Mouse (Mus musculus) mouse trophoblast stem cell (cell line): ENCODE data around the gene Olfr576.

Experiments used
- in situ Hi-C, 2 experiments: fragments of 300-500 bp; cut with MseI, MboI; formaldehyde crosslinking; loops; 2 replicates in 1 of 2; 3 replicates in 1 of 2; pipeline ENCODE4 v1.15.1; 2025

Olfr576 gene

DNA sequence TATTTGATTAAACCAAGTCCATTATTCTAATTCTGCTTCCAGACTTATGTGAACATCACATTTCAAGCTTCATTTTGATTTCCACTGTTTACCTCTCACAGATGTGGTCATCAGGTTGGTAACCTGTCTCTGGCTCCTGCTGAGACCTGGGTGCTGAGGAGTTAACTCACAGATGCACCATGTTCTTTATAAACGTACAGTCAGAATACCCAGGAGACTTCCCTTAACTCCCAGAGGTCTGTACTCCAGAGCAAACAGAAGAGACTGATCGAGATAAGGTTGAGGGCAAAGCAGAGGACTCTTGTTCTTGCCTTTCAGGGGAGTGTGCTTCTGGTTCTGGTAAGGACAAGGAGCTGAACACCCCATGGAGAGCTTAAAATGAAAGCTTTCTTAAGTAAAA, at the start of gene Olfr576:
Gene Olfr576, plus strand, starts transcription at position 301 of the 400 bp plus-strand sequence.
- in situ Hi-C loops = no loop called here

- in situ Hi-C loops = loop anchor here (10.0 kb wide), 3 partner anchors 220 to 400 kb away; partner anchors contain the start of genes Olfr557 (in 2 of the 2) and Olfr556 (in 1 of the 2)
Measured at GRCm38 (mm10) chr7:102915261-102915660, 47.2 kb upstream of the Olfr576 start.

DNA sequence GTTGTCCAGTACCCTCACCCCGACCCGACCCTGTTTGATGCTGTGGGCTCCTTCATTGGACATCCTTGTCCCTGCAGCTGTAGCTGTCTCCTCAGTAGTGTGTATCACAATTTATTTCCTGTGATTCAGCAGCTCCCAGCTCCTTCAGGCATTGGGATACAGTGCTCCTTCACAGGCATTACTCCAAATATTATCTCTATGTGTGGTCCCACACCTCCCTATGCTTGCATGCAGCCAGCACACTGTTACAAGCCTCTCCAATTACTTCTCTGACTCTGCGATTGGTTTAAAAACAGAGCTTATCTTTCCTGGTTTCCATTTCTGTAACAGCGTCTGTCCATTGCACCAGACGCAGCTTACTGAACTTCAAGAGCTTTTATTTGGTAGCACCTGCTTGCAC, 46.1 kb upstream of the Olfr576 start:
- in situ Hi-C loops = loop anchor here (10.0 kb wide), 3 partner anchors 222 to 402 kb away; partner anchors contain the start of genes Olfr557 (in 2 of the 2) and Olfr556 (in 1 of the 2)

- in situ Hi-C loops = loop anchor here (10.0 kb wide), 3 partner anchors 222 to 402 kb away; partner anchors contain the start of genes Olfr557 (in 2 of the 2) and Olfr556 (in 1 of the 2)
Measured at GRCm38 (mm10) chr7:102917032-102917875, 45.2 kb upstream of the Olfr576 start, which contains the start of gene Olfr571. Gene Olfr571, minus strand, starts transcription at chr7:102917536.

GRCm38 (mm10) chr7:102919632-102920031, 42.8 kb upstream of the Olfr576 start:
- in situ Hi-C loops = loop anchor here (10.0 kb wide), 3 partner anchors 225 to 405 kb away; partner anchors contain the start of genes Olfr557 (in 2 of the 2) and Olfr556 (in 1 of the 2)

GRCm38 (mm10) chr7:102924109-102924508, 38.4 kb upstream of the Olfr576 start, which contains the start of gene Olfr572:
Gene Olfr572, plus strand, starts transcription at chr7:102924409.
- in situ Hi-C loops = no loop called here

- in situ Hi-C loops = no loop called here
Measured at GRCm38 (mm10) chr7:102927105-102927504, 35.4 kb upstream of the Olfr576 start.

- in situ Hi-C loops = no loop called here
Measured at GRCm38 (mm10) chr7:102942475-102942874, 20.0 kb upstream of the Olfr576 start, which contains the start of gene Olfr573-ps1. Gene Olfr573-ps1, minus strand, starts transcription at chr7:102942575.

GRCm38 (mm10) chr7:102943417-102943816, 19.0 kb upstream of the Olfr576 start:
- in situ Hi-C loops = no loop called here

DNA sequence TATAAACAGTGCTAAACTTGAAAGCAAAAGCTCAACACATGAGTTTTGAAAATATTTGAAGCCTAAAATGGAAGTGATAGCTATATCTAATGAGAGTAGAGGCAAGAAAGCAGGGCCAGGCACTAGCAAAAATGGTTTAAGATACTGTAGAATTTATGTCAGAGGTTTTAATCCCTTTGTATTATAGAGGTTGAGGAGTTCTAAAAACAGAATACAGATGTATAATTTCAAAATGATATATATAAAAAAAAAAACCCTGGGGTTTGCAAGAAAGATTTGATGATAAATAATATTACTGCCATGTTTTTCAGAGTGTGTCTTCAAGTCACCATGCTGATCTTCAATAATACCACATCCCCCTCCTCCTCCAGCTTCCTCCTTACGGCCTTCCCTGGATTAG, 14.3 kb upstream of the Olfr576 start, which contains the start of gene Olfr574:
Gene Olfr574, plus strand, starts transcription at position 301 of the 400 bp plus-strand sequence.
- in situ Hi-C loops = no loop called here

DNA sequence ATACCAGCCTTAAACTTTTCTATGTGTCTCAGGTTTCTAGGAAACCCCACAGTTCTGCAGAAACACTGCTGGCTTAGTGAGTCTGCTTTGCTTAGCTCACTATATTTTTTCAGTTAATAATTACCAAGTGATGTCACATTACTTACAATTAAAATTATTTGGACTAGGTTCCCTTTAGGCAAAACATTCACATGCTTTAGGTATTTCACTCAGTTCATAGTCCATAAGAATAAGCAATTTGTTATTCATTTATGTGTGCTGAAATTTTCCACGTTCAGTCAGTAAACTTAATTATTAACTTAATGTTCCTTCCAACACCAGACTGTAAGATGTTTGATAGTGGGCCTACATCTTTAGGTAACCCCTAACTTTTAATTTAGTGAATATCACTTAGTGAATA, 11.7 kb upstream of the Olfr576 start:
- in situ Hi-C loops = no loop called here

DNA sequence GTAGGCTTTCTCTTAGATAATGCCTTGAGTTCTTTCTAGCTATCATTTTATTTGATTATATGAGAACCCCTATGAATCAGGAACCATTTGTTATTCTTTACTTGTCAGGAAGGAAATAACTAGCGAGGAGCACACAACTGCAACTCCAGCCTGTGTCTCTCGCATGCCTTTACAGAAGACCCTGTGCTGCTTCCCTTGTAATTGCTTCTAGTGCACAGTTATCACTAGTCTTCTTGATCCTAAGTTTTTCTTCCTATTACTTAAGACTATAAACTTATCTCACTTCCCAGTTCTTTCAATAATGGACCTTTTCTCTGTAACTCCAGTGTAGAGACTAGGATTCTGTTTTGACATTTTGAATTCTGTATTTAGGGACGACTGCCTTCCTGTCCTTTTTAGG, 4.3 kb upstream of the Olfr576 start:
- in situ Hi-C loops = no loop called here

DNA sequence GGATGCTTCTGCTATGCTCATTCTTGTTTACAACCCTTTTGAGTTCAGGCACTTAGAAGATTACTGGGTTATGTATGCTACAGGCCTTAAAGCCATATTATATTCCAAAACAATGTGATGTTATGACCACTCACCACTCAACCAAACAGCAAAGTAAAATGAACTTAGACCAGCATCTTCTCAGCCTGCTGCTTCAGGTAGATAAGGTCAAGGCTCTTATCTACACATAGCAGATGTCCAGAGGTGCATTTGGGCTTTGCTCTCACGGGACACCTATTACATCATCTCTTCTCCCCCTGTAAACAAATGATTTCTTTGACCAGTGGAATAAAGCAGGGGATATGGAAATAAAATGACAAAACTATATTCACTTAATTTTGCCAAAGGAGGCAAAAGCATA, 3.9 kb upstream of the Olfr576 start, which contains the start of gene Olfr575:
Gene Olfr575, minus strand, starts transcription at position 183 of the 400 bp plus-strand sequence.
- in situ Hi-C loops = no loop called here

GRCm38 (mm10) chr7:102974399-102974798, 11.9 kb downstream of the Olfr576 start:
- in situ Hi-C loops = no loop called here

DNA sequence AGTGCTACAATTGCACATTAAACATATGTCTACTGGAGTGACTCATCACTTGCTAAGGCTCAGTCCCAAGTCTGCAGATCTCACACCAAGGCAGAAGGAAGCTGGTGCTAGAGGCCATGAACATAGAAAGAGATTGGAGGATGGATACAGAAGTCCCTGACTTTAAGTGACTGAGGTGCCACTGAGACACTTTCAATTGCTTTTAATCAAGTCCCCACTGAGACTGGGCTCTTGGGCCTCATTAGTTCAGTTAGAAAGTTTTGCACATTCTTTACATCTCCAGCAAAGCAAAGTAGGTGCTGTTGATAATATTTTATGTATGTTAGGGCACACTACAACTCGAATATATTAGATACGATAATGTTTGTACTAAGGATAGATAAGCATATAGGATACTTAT, 13.4 kb downstream of the Olfr576 start, which contains the start of gene Olfr577:
Gene Olfr577, minus strand, starts transcription at position 101 of the 400 bp plus-strand sequence.
- in situ Hi-C loops = no loop called here

DNA sequence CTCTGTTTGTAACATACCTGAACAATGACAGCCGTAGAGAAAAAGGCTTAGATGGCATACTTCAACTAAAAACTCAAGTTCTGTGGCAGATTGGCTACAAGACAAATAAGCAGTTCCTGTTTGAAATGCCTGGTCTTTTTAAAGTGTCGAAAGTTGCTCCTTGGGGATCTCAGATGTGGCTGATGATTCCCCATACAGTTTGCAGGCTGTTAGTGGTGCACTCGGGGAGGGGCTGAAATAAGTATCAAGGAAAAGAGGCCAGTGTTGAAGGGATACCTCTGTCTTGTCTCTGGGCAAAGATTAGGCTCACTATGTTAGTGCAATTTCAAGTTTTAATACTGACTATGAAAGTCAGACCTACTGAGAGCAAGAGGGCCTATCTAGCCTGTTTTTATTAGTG, 26.8 kb downstream of the Olfr576 start, which contains the start of gene Olfr578:
Gene Olfr578, minus strand, starts transcription at position 101 of the 400 bp plus-strand sequence.
- in situ Hi-C loops = no loop called here
